Comparison of ENCODE assay signal across 8 mouse cellular contexts in genomic region chr6:127404070-127404810, GRCm38 (mm10). TPM values are rescaled to one million over a fixed set of nuclear protein-coding genes. Genes with fewer than 3 reads are reported as not detected.
A peak's percentile ranks its signal among the peaks of the same experiment; 100 is the strongest.
DNase-seq lines count a peak whose midpoint lies in the region; ATAC-seq lines count a peak whose summit lies in the region.

No protein-coding gene starts in this region.

- peaks cover 13% of the 10 kb centered on the region for H3K4me1 ChIP-seq in heart, embryonic 12.5 days (replicated peaks)
- peaks cover 11% of the 10 kb centered on the region; the same call in 1 of the 2 replicates for H3K4me1 ChIP-seq in kidney, embryonic 15.5 days

- H3K36me3 ChIP-seq in heart, embryonic 12.5 days, result no peaks in the 10 kb centered on the region
- no peaks in the 10 kb centered on the region for H3K36me3 ChIP-seq in kidney, embryonic 15.5 days

- ATAC-seq in heart, embryonic 12.5 days (ENCODE audit: insufficient number of reproducible peaks, low FRiP score), result no peak
- ATAC-seq in kidney, embryonic 15.5 days (replicated peaks; ENCODE audit: low FRiP score), result no peak; the same call in 1 of the 2 replicates

- no peak overlapping the region for H3K4me2 ChIP-seq in heart, embryonic 12.5 days
- H3K4me2 ChIP-seq in kidney, embryonic 15.5 days, result no peak overlapping the region

- no peak overlapping the region for H3K4me3 ChIP-seq in heart, embryonic 12.5 days
- H3K4me3 ChIP-seq in kidney, embryonic 15.5 days (replicated peaks), result no peak overlapping the region

- peaks cover 25% of the 10 kb centered on the region for H3K27me3 ChIP-seq in heart, embryonic 12.5 days (replicated peaks)
- H3K27me3 ChIP-seq in kidney, embryonic 15.5 days, result peaks cover 3% of the 10 kb centered on the region; the same call in 1 of the 2 replicates

- H3K9ac ChIP-seq in heart, embryonic 12.5 days, result no peak overlapping the region
- H3K9ac ChIP-seq in kidney, embryonic 15.5 days, result no peak overlapping the region

- WGBS in heart, embryonic 12.5 days, result 54% methylated on average over 13 of the region's 13 CpGs
- 31% methylated on average over 13 of the region's 13 CpGs for WGBS in kidney, embryonic 15.5 days

- peak; percentile 53 to 66 for DNase-seq in cerebellum, postnatal 14 days
- DNase-seq in cerebellum, adult 18-20 months, result no peak
- DNase-seq in ovary, postnatal 10 days (ENCODE audit: low spot score), result peak; percentile 42
- no peak for DNase-seq in ovary, adult 18-20 months (ENCODE audit: low spot score)
- DNase-seq in layer of hippocampus, postnatal 36 days, result peak; percentile 35 to 37
- DNase-seq in ovary, postnatal 14 days (ENCODE audit: low spot score), result peak; percentile 48

- no peak overlapping the region for H3K27ac ChIP-seq in heart, embryonic 12.5 days (ENCODE audit: poor library complexity, severe bottlenecking)
- H3K27ac ChIP-seq in kidney, embryonic 15.5 days, result no peak overlapping the region

- no peaks in the 10 kb centered on the region for H3K9me3 ChIP-seq in heart, embryonic 12.5 days (replicated peaks)
- H3K9me3 ChIP-seq in kidney, embryonic 15.5 days (replicated peaks), result no peaks in the 10 kb centered on the region

RNA-seq across cellular contexts. Expression of gene Parp11, which starts 42.4 kb away (rescaled TPM):
- 10 to 100 TPM; 32.1 to 40.1 TPM for total RNA-seq in layer of hippocampus, postnatal 36 days (2021)
- polyA plus RNA-seq in heart, embryonic 12.5 days (2016; fragmentation: Nextera tagmentation; extraction: Ambion mirVana), result 19.8 and 20.5 TPM in 2 replicates
- polyA plus RNA-seq in kidney, embryonic 15.5 days (2015; fragmentation: Nextera tagmentation; extraction: Ambion mirVana), result 23.9 and 28.4 TPM in 2 replicates

Comparison
In these comparisons a context has a peak if more than half of its experiments do, and no peak if none do; other contexts are left out.
1. DNase-seq: peak in cerebellum, postnatal 14 days (2 of 2), ovary, postnatal 10 days (single experiment), layer of hippocampus, postnatal 36 days (2 of 2) and ovary, postnatal 14 days (single experiment); none in cerebellum, adult 18-20 months (0 of 2) and ovary, adult 18-20 months (single experiment).